In genomic region chr1:182018397-182019265, GRCm38 (mm10) we compare ENCODE assay signal across 8 mouse cellular contexts. TPM values are rescaled to one million over a fixed set of nuclear protein-coding genes. Genes with fewer than 3 reads are reported as not detected.
DNase-seq lines count a peak whose midpoint lies in the region; ATAC-seq and TF ChIP-seq lines count a peak whose summit lies in the region.

No protein-coding gene starts in this region.

- H3K9me3 ChIP-seq in forebrain, embryonic 11.5 days (ENCODE audit: control insufficient read depth, low read length): no peaks in the 10 kb centered on the region
- H3K9me3 ChIP-seq in hindbrain, embryonic 15.5 days: no peaks in the 10 kb centered on the region
- no peaks in the 10 kb centered on the region for H3K9me3 ChIP-seq in midbrain, embryonic 12.5 days

- peak overlapping the region; percentile 86 for H3K4me2 ChIP-seq in forebrain, embryonic 11.5 days (ENCODE audit: low read depth, low read length, severe bottlenecking)
- peak overlapping the region; percentile 56 for H3K4me2 ChIP-seq in hindbrain, embryonic 15.5 days
- peak overlapping the region; percentile 56 for H3K4me2 ChIP-seq in midbrain, embryonic 12.5 days (replicated peaks)

- H3K36me3 ChIP-seq in forebrain, embryonic 11.5 days (ENCODE audit: control insufficient read depth, insufficient read depth, low read length): no peaks in the 10 kb centered on the region
- no peaks in the 10 kb centered on the region; the same call in 1 of the 2 replicates for H3K36me3 ChIP-seq in hindbrain, embryonic 15.5 days
- peaks cover 16% of the 10 kb centered on the region; the same call in 1 of the 2 replicates for H3K36me3 ChIP-seq in midbrain, embryonic 12.5 days

- TF ChIP-seq POLR2A in bone marrow, adult 2 months (IDR thresholded peaks at IDR 0.05; ENCODE audit: borderline replicate concordance, control insufficient read depth, low read depth, low read length): no peak

- peak overlapping the region; percentile 97 for H3K9ac ChIP-seq in forebrain, embryonic 11.5 days (ENCODE audit: low read length)
- H3K9ac ChIP-seq in hindbrain, embryonic 15.5 days: peak overlapping the region; percentile 98
- H3K9ac ChIP-seq in midbrain, embryonic 12.5 days (replicated peaks): peak overlapping the region; percentile 99

- ATAC-seq in frontal cortex, adult (ENCODE audit: low TSS enrichment): peak; percentile 18; the same call in 1 of the 2 replicates
- peak; percentile 45; the same call in 1 of the 2 replicates for ATAC-seq in forebrain, embryonic 11.5 days (replicated peaks; ENCODE audit: low FRiP score)
- ATAC-seq in hindbrain, embryonic 15.5 days (ENCODE audit: low FRiP score, low read depth): peak; percentile 17
- peak; percentile 35 for ATAC-seq in midbrain, embryonic 12.5 days (ENCODE audit: low FRiP score, low read depth)

- WGBS in bone marrow, adult 2 months: 4% methylated on average over 29 of the region's 29 CpGs
- whole genome bisulfite sequencing in forebrain, embryonic 11.5 days: under 1% methylated on average over 29 of the region's 29 CpGs
- 0% methylated on average over 29 of the region's 29 CpGs for WGBS in hindbrain, embryonic 15.5 days
- under 1% methylated on average over 29 of the region's 29 CpGs for WGBS in midbrain, embryonic 12.5 days

- intact Hi-C loops in left cerebral cortex, postnatal 25 days (cut with DNase I): loop anchor here (5.0 kb wide), 2 partner anchors 96 to 126 kb away; no protein-coding TSS in a partner anchor

- TF ChIP-seq CTCF in bone marrow, adult 2 months (IDR thresholded peaks at IDR 0.05; ENCODE audit: control insufficient read depth, insufficient read depth, low read length): no peak

- H3K27ac ChIP-seq in bone marrow, adult 2 months (ENCODE audit: control insufficient read depth, insufficient read depth, low read depth, low read length, poor library complexity): no peak overlapping the region
- peak overlapping the region; percentile 97 for H3K27ac ChIP-seq in forebrain, embryonic 11.5 days (ENCODE audit: low read depth, low read length)
- peak overlapping the region; percentile 100 for H3K27ac ChIP-seq in hindbrain, embryonic 15.5 days (replicated peaks)
- H3K27ac ChIP-seq in midbrain, embryonic 12.5 days (replicated peaks): peak overlapping the region; percentile 99

- peak overlapping the region; percentile 9 for H3K4me3 ChIP-seq in bone marrow, adult 2 months (replicated peaks; ENCODE audit: control insufficient read depth, low read depth, low read length)
- peak overlapping the region; percentile 92 for H3K4me3 ChIP-seq in forebrain, embryonic 11.5 days (ENCODE audit: low read depth, low read length)
- peak overlapping the region; percentile 89 for H3K4me3 ChIP-seq in hindbrain, embryonic 15.5 days
- peak overlapping the region; percentile 95 for H3K4me3 ChIP-seq in midbrain, embryonic 12.5 days

- no peak for DNase-seq in frontal cortex, postnatal 25 days (ENCODE audit: low spot score in 2 of 2)
- DNase-seq in forebrain, embryonic 11.5 days (ENCODE audit: low spot score): peak; percentile 78
- peak; percentile 36 to 53 for DNase-seq in left cerebral cortex, postnatal 25 days (ENCODE audit: low spot score in 2 of 2)
- peak; percentile 32 for DNase-seq in telencephalon, adult 2 months (ENCODE audit: low read depth, low spot score)

- H3K4me1 ChIP-seq in bone marrow, adult 2 months (ENCODE audit: control insufficient read depth, insufficient read depth, low read length): no peaks in the 10 kb centered on the region
- H3K4me1 ChIP-seq in forebrain, embryonic 11.5 days (replicated peaks; ENCODE audit: control insufficient read depth, insufficient read depth, low read length): peaks cover 3% of the 10 kb centered on the region; the same call in 1 of the 2 replicates
- H3K4me1 ChIP-seq in hindbrain, embryonic 15.5 days (replicated peaks): peaks cover 25% of the 10 kb centered on the region
- peaks cover 19% of the 10 kb centered on the region for H3K4me1 ChIP-seq in midbrain, embryonic 12.5 days

- H3K27me3 ChIP-seq in forebrain, embryonic 11.5 days (ENCODE audit: control insufficient read depth, insufficient read depth, low read length): no peaks in the 10 kb centered on the region
- H3K27me3 ChIP-seq in hindbrain, embryonic 15.5 days: no peaks in the 10 kb centered on the region
- H3K27me3 ChIP-seq in midbrain, embryonic 12.5 days: no peaks in the 10 kb centered on the region

RNA-seq across cellular contexts. Expression of gene Enah, which starts 1.2 kb away (rescaled TPM):
- 7.7 and 20.3 TPM in 2 replicates for polyA plus RNA-seq in bone marrow, adult 2 months (2011; ENCODE audit: insufficient read depth, insufficient read length, low replicate concordance, missing spikeins)
- 40.8 and 42.4 TPM in 2 replicates for polyA plus RNA-seq in forebrain, embryonic 11.5 days (2014; fragmentation: Nextera tagmentation; extraction: Ambion mirVana)
- 30.5 and 30.6 TPM in 2 replicates for polyA plus RNA-seq in hindbrain, embryonic 15.5 days (2015; fragmentation: Nextera tagmentation; extraction: Ambion mirVana)
- 100 to 1,000 TPM; 142 to 143 TPM for total RNA-seq in left cerebral cortex, postnatal 25 days (2021)
- 41.4 and 42.1 TPM in 2 replicates for polyA plus RNA-seq in midbrain, embryonic 12.5 days (2016; fragmentation: Nextera tagmentation; extraction: Ambion mirVana)

Comparison
In these comparisons a context has a peak if more than half of its experiments do, and no peak if none do; other contexts are left out.
1. DNase-seq: peak in forebrain, embryonic 11.5 days (single experiment), left cerebral cortex, postnatal 25 days (2 of 2) and telencephalon, adult 2 months (single experiment); none in frontal cortex, postnatal 25 days (0 of 2).
2. H3K4me3 ChIP-seq: peak in every context shown above with its lines; median percentile 95 in midbrain, embryonic 12.5 days; 92 in forebrain, embryonic 11.5 days; 89 in hindbrain, embryonic 15.5 days; 9 in bone marrow, adult 2 months.
3. Peak in every context shown above with its lines, with median percentiles within 50 percentile points of each other: ATAC-seq, H3K4me2 ChIP-seq and H3K9ac ChIP-seq.